Mouse (Mus musculus) heart, adult 2 months (tissue): Measurements from ENCODE around the gene Slc10a6.
A peak's percentile ranks its signal among the peaks of the same experiment; 100 is the strongest.

ENCODE experiments used
- CTCF ChIP-seq: fragments of 200-600 bp; IDR thresholded peaks from 2 replicates; pipeline ENCODE4 v1.8.1; 2022; ENCODE audit warnings: antibody characterized with exemption, mild to moderate bottlenecking, moderate library complexity
- POLR2A ChIP-seq: fragments of 200-500 bp; IDR thresholded peaks from 2 replicates; pipeline ENCODE4 v1.6.1; 2011; ENCODE audit warnings: mild to moderate bottlenecking, low read depth, low read length, control low read depth; ENCODE audit not compliant: insufficient read depth

- TF ChIP-seq CTCF, result peak; percentile 70
- TF ChIP-seq POLR2A, result no peak
These were observed 26.3 kb upstream of the Slc10a6 start, which contains the start of gene 1700016H13Rik for GRCm38 (mm10) chr5:103655346-103656118.
